Mouse (Mus musculus) neural tube, embryonic 13.5 days (tissue): ENCODE measurements around the gene Nyap2. TPM values are rescaled to one million over a fixed set of nuclear protein-coding genes. Genes with fewer than 3 reads are reported as not detected.
A peak's percentile ranks its signal among the peaks of the same experiment; 100 is the strongest.

ENCODE experiments used
- ATAC-seq: fragments of 200-750 bp; cut with Nextera tagmentation; 2 replicates; pipeline ENCODE4 v1.8.0; 2017; ENCODE audit warnings: low read depth, mild to moderate bottlenecking, moderate TSS enrichment, moderate library complexity
- H3K27ac ChIP-seq: fragments of 300-500 bp; sonication (generic); replicated peaks from 2 replicates; pipeline ENCODE4 v1.5.1; 2015; ENCODE audit warnings: moderate library complexity, mild to moderate bottlenecking, inconsistent platforms
- H3K27me3 ChIP-seq: fragments of 300-500 bp; sonication (generic); 2 replicates; pipeline ENCODE4 v1.6.1; 2015; ENCODE audit warnings: mild to moderate bottlenecking, inconsistent platforms
- H3K36me3 ChIP-seq: fragments of 300-500 bp; sonication (generic); 2 replicates; pipeline ENCODE4 v1.6.1; 2015; ENCODE audit warnings: mild to moderate bottlenecking, inconsistent platforms
- H3K4me1 ChIP-seq: fragments of 300-500 bp; sonication (generic); replicated peaks from 2 replicates; pipeline ENCODE4 v1.6.1; 2015; ENCODE audit warnings: inconsistent platforms
- H3K4me2 ChIP-seq: fragments of 300-500 bp; sonication (generic); 2 replicates; pipeline ENCODE4 v1.6.1; 2015; ENCODE audit warnings: inconsistent platforms, mild to moderate bottlenecking, moderate library complexity
- H3K4me3 ChIP-seq: fragments of 300-500 bp; sonication (generic); 2 replicates; pipeline ENCODE4 v1.5.1; 2015; ENCODE audit warnings: mild to moderate bottlenecking, inconsistent platforms
- H3K9ac ChIP-seq: fragments of 300-500 bp; sonication (generic); 2 replicates; pipeline ENCODE4 v1.6.1; 2015; ENCODE audit warnings: moderate library complexity, mild to moderate bottlenecking, inconsistent platforms
- H3K9me3 ChIP-seq: fragments of 300-500 bp; sonication (generic); 2 replicates; pipeline ENCODE4 v1.6.1; 2016; ENCODE audit warnings: inconsistent platforms
- WGBS: fragments of 180-500 bp; shearing (Covaris S2); methylation state at CpG from one replicate; pipeline ENCODE4 v1.1.7; 2015; 5-methylcytosine and 5-hydroxymethylcytosine counted together
- polyA plus RNA-seq: library from polyadenylated mRNA; unstranded; fragments of >200 nt; fragmentation: Nextera tagmentation; extraction: Ambion mirVana; gene quantifications from 2 replicates; pipeline ENCODE4 v1.2.1, GENCODE M21; 2015

The Nyap2 gene
- polyA plus RNA-seq, 1 experiment from 2014 or later, result 21.4 TPM

DNA sequence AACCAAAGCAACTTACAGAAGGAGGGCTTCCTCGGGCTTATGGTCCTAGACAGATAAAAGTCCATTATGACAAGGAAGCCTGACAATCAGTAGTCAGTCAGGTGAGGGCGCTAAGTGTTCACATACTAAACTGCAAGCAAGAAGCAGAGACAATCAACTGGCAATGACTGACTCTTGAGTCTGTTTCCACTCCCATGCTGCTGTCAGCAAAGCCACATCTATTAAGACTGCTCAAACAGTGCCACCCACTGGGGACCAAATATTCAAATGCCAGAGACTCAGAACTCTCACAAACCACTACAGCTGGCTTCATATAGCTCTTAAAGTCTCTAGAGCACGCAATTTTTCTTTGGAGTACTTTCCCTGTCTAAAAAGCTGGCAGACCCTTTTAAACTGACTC lies 226.6 kb downstream of the Nyap2 start:
- Histone ChIP-seq H3K9ac (no peak overlapping the region), H3K27me3 (peaks cover 3% of the 10 kb centered on the region; the same call in 1 of the 2 replicates), H3K27ac (no peak overlapping the region), H3K36me3 (no peaks in the 10 kb centered on the region), H3K4me2 (no peak overlapping the region), H3K4me1 (no peaks in the 10 kb centered on the region), H3K4me3 (no peak overlapping the region), H3K9me3 (no peaks in the 10 kb centered on the region)
- ATAC-seq, result no peak
- WGBS, result 69% methylated on average over 3 of the region's 3 CpGs

GRCm38 (mm10) chr1:81307407-81307806 lies 230.7 kb downstream of the Nyap2 start:
- H3K27ac ChIP-seq, result no peak overlapping the region
- no peak overlapping the region for H3K4me2 ChIP-seq
- H3K9me3 ChIP-seq, result no peaks in the 10 kb centered on the region
- ATAC-seq, result no peak
- H3K36me3 ChIP-seq, result no peaks in the 10 kb centered on the region
- H3K4me1 ChIP-seq, result no peaks in the 10 kb centered on the region
- no peak overlapping the region for H3K9ac ChIP-seq
- H3K27me3 ChIP-seq, result peaks cover 4% of the 10 kb centered on the region; the same call in 1 of the 2 replicates
- no peak overlapping the region for H3K4me3 ChIP-seq

- ATAC-seq, result no peak
- H3K9me3 ChIP-seq, result no peaks in the 10 kb centered on the region
- WGBS, result 65% methylated on average over 2 of the region's 2 CpGs
Measured at GRCm38 (mm10) chr1:81307934-81308333, 231.2 kb downstream of the Nyap2 start.

DNA sequence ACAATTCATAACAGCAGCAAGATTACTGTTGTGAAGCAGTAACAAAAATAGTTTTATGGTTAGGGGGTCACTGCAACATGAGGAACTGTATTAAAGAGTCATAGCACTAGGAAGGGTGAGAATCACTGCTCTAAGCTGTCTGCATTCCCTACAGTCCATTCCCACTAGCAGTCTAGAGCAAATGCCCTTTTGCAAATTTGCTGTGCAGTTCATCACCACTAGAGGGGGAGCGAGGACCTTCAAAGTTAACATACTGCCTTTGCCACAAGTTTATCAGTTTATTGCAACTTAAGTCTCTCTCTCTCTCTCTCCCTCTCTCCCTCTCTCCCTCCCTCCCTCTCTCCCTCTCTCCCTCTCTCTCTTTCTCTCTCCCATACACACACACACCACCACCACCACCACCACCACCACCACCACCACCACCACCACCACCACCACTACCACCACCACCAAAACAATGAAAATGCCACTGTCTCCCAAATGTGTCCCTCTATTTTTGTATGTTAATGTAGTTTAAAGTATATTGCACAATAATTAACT lies 233.4 kb downstream of the Nyap2 start:
- Histone ChIP-seq H3K27ac (no peak overlapping the region), H3K36me3 (no peaks in the 10 kb centered on the region), H3K4me2 (no peak overlapping the region), H3K9ac (no peak overlapping the region), H3K9me3 (no peaks in the 10 kb centered on the region), H3K27me3 (peaks cover 4% of the 10 kb centered on the region; the same call in 1 of the 2 replicates), H3K4me3 (no peak overlapping the region), H3K4me1 (no peaks in the 10 kb centered on the region)
- ATAC-seq, result peak; percentile 61; the same call in 1 of the 2 replicates
- WGBS, result 0% methylated on average over 1 of the region's 1 CpGs

More at GRCm38 (mm10) chr1:81307934-81308333, 231.2 kb downstream of the Nyap2 start:
- peaks cover 4% of the 10 kb centered on the region; the same call in 1 of the 2 replicates for H3K27me3 ChIP-seq
- H3K36me3 ChIP-seq, result no peaks in the 10 kb centered on the region
- H3K4me3 ChIP-seq, result no peak overlapping the region
- H3K9ac ChIP-seq, result no peak overlapping the region
- H3K4me1 ChIP-seq, result no peaks in the 10 kb centered on the region
- no peak overlapping the region for H3K4me2 ChIP-seq
- H3K27ac ChIP-seq, result no peak overlapping the region

DNA sequence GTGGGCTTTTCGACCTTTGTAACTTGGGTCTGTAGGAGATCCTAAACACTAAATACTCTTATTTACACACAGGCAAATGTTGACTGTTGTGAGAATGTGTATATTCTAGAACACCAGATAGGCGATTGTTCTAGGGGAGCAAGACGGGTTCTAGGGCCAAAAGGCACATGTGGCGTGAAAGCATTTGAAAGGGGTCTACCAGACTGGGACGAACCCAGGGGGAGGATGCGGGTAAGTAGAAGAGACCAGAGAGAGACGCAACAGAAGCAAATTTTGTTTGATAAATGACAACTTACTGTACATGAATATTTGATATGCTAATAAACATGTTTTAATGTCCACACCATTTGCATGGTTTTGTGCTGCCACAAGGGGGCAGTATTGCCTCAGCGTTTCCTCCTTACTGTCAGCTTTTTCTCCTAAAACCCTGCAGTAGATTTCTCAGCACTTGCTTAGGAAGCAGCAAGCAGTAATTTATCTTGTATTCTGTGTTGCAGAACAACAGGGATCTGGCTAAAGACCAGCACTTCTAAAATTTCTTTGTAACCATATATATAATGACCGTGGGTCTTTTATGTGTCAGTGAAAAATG lies 239.7 kb downstream of the Nyap2 start:
- WGBS, result 54% methylated on average over 9 of the region's 9 CpGs
- Histone ChIP-seq H3K27ac (peak overlapping the region; percentile 20), H3K9ac (0 out of 2 replicates have a peak overlapping the region, but pooled peaks have one; percentile 0), H3K4me3 (no peak overlapping the region), H3K4me2 (no peak overlapping the region), H3K9me3 (no peaks in the 10 kb centered on the region), H3K4me1 (peaks cover 7% of the 10 kb centered on the region), H3K36me3 (no peaks in the 10 kb centered on the region), H3K27me3 (no peaks in the 10 kb centered on the region)
- peak; percentile 87; the same call in 1 of the 2 replicates for ATAC-seq

DNA sequence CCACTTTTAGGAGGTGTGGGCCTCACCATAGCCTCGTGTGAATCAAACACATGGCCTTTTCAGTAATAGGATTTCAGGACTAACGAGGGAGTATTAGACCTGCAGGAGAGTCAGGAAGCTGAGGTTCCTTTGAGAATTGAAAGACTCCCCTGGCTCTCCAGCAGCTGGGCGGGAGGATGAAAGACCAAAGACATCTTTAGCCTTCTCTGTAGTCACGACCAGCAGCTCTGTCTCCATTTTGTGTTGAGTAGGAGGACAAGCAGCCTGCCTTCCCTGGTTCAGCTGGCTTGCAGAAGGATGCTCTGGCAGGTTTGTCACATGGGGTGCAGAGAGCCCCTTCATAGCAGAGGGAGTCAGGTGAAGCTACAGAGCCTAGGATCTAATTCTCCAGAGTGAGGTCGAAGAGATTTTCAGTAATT lies 240.3 kb downstream of the Nyap2 start:
- no peak overlapping the region for H3K4me2 ChIP-seq
- H3K4me1 ChIP-seq, result peaks cover 7% of the 10 kb centered on the region
- no peak overlapping the region for H3K4me3 ChIP-seq
- no peaks in the 10 kb centered on the region for H3K36me3 ChIP-seq
- H3K27ac ChIP-seq, result peak overlapping the region; percentile 20
- no peaks in the 10 kb centered on the region for H3K27me3 ChIP-seq
- H3K9me3 ChIP-seq, result no peaks in the 10 kb centered on the region
- H3K9ac ChIP-seq, result 0 out of 2 replicates have a peak overlapping the region, but pooled peaks have one; percentile 0
- WGBS, result 38% methylated on average over 5 of the region's 5 CpGs
- peak; percentile 59; the same call in 1 of the 2 replicates for ATAC-seq

DNA sequence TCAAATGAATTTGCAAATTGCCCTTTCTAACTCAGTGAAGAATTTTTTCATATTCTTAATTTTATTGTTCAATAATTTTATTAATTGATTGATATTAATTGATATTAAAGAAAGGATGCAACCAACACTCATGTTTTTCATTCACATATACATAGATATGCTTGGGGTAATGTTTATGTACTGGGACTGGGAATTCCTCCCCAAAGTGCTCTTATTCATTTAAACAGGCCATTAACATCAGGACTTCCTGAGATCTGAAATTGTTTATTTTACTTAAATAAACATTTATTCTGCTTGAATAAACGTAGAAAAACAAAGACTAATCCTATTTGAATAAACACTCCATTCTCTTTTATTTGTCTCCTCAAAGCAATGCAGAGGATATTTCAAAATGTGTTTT lies 311.0 kb downstream of the Nyap2 start:
- H3K9ac ChIP-seq, result no peak overlapping the region
- ATAC-seq, result no peak
- no peaks in the 10 kb centered on the region for H3K36me3 ChIP-seq
- no peaks in the 10 kb centered on the region for H3K27me3 ChIP-seq
- H3K9me3 ChIP-seq, result no peaks in the 10 kb centered on the region
- WGBS, result 33% methylated on average over 1 of the region's 1 CpGs
- no peaks in the 10 kb centered on the region for H3K4me1 ChIP-seq
- no peak overlapping the region for H3K4me3 ChIP-seq
- no peak overlapping the region for H3K27ac ChIP-seq
- H3K4me2 ChIP-seq, result no peak overlapping the region
